Mouse (Mus musculus): Measurements from ENCODE around the gene Fam177a. TPM values are rescaled to one million over a fixed set of nuclear protein-coding genes. Genes with fewer than 3 reads are reported as not detected.
"Not testable (repeated sequence)": the region's sequence is repeated elsewhere in the genome, so short reads cannot be mapped to it uniquely, and the experiment has no call there.

The Fam177a gene
- polyA plus RNA-seq, 1 experiment from 2014 or later, result 49.9 TPM

- H3K36me3 ChIP-seq; ATAC-seq (ENCODE audit: low read depth); H3K27ac ChIP-seq (replicated peaks); H3K4me2 ChIP-seq; H3K27me3 ChIP-seq; H3K9me3 ChIP-seq; H3K4me3 ChIP-seq; H3K9ac ChIP-seq; H3K4me1 ChIP-seq (replicated peaks): not testable (repeated sequence)
- no CpG with 5 or more reads among the region's 7 CpGs for WGBS
Observed at GRCm38 (mm10) chr12:55167034-55167557, 42.8 kb downstream of the Fam177a start.

GRCm38 (mm10) chr12:55187686-55188085, 63.4 kb downstream of the Fam177a start:
- no CpG with 5 or more reads among the region's 8 CpGs for WGBS
- not testable (repeated sequence) for H3K9ac ChIP-seq; ATAC-seq (ENCODE audit: low read depth)

GRCm38 (mm10) chr12:55189127-55189526, 64.9 kb downstream of the Fam177a start:
- not testable (repeated sequence) for H3K4me3 ChIP-seq; H3K9me3 ChIP-seq; H3K4me1 ChIP-seq (replicated peaks); ATAC-seq (ENCODE audit: low read depth); H3K27me3 ChIP-seq; H3K9ac ChIP-seq; H3K4me2 ChIP-seq; H3K27ac ChIP-seq (replicated peaks); H3K36me3 ChIP-seq
- WGBS, result no CpG with 5 or more reads among the region's 5 CpGs

More at GRCm38 (mm10) chr12:55187686-55188085, 63.4 kb downstream of the Fam177a start:
- not testable (repeated sequence) for H3K4me3 ChIP-seq; H3K9me3 ChIP-seq; H3K4me2 ChIP-seq; H3K36me3 ChIP-seq; H3K27me3 ChIP-seq; H3K4me1 ChIP-seq (replicated peaks); H3K27ac ChIP-seq (replicated peaks)

Other genes starting within 250 kb of the Fam177a start
- gene Gm20403, start 137.9 kb upstream of the Fam177a start, polyA plus RNA-seq (2015; fragmentation: Nextera tagmentation; extraction: Ambion mirVana), result not detected in 2 replicates
- gene Baz1a, start 110.1 kb upstream of the Fam177a start, polyA plus RNA-seq (2015; fragmentation: Nextera tagmentation; extraction: Ambion mirVana), result 11.5 and 13.2 TPM in 2 replicates
- gene 2700097O09Rik, start 44.4 kb upstream of the Fam177a start, polyA plus RNA-seq (2015; fragmentation: Nextera tagmentation; extraction: Ambion mirVana), result 31.7 and 33.9 TPM in 2 replicates
- 193 and 210 TPM in 2 replicates for gene Srp54a, start 44.2 kb upstream of the Fam177a start, polyA plus RNA-seq (2015; fragmentation: Nextera tagmentation; extraction: Ambion mirVana)
- 65.0 and 67.9 TPM in 2 replicates for gene Srp54b, start 30.6 kb downstream of the Fam177a start, polyA plus RNA-seq (2015; fragmentation: Nextera tagmentation; extraction: Ambion mirVana)
- not detected in 2 replicates for gene 1700047I17Rik2, start 75.1 kb downstream of the Fam177a start, polyA plus RNA-seq (2015; fragmentation: Nextera tagmentation; extraction: Ambion mirVana)
- gene Srp54c, start 105.7 kb downstream of the Fam177a start, polyA plus RNA-seq (2015; fragmentation: Nextera tagmentation; extraction: Ambion mirVana), result 83.2 and 88.1 TPM in 2 replicates
- 9.7 and 11.8 TPM in 2 replicates for gene 1110008L16Rik, start 175.1 kb downstream of the Fam177a start, polyA plus RNA-seq (2015; fragmentation: Nextera tagmentation; extraction: Ambion mirVana)
- gene Ppp2r3c, start 178.5 kb downstream of the Fam177a start, polyA plus RNA-seq (2015; fragmentation: Nextera tagmentation; extraction: Ambion mirVana), result 25.6 and 27.2 TPM in 2 replicates